Mouse (Mus musculus) heart, adult 2 months (tissue): ENCODE measurements around the gene Gsta4.

ENCODE experiments used
- CTCF ChIP-seq: fragments of 200-600 bp; IDR thresholded peaks from 2 replicates; pipeline ENCODE4 v1.8.1; 2022; ENCODE audit warnings: antibody characterized with exemption, mild to moderate bottlenecking, moderate library complexity
- POLR2A ChIP-seq: fragments of 200-500 bp; IDR thresholded peaks from 2 replicates; pipeline ENCODE4 v1.6.1; 2011; ENCODE audit warnings: mild to moderate bottlenecking, low read depth, low read length, control low read depth; ENCODE audit not compliant: insufficient read depth

DNA sequence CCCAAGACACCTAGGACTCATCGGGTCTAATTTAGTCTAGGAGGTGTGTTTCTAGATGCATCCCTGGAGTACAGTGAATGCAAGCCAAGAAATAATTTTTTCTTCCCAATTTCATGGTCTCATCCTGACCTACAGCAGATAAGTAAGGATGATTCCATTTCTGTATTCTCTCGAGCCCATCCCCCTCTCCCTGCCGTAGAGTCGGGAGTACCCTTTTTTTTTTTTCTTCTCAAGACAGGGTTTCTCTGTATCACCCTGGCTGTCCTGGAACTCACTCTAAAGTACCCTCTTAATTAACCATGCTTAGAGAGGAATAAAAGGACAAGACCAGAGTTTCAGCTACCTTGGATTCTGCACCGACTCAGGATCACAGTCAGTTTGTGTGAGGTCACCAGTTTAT lies 4.4 kb upstream of the Gsta4 start:
- TF ChIP-seq POLR2A (no peak), CTCF (no peak)
